Mouse (Mus musculus): ENCODE data around the gene Pxn. TPM values are rescaled to one million over a fixed set of nuclear protein-coding genes. Genes with fewer than 3 reads are reported as not detected.

Pxn gene
- polyA plus RNA-seq, 1 experiment, result 194 TPM

DNA sequence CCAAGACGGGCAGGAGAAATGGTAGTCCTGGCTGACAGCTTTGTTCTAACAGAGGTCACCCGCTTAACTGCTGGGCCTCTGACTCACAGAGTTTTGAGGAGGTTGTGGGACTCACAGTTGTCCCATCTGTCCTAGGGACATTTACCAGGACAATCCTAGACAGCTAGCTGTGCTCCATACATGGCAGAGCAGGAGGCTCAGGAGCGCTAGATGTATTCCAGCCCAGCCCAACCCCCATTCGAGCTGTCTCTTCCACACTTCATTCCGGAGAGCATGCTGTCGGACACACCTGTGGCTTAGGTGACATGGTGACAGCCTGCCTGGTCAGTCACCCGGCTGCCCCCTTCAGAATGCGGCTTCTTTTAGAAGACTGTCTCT, 22.9 kb downstream of the Pxn start:
- WGBS, result 11% methylated on average over 8 of the region's 8 CpGs
- H3K4me3 ChIP-seq (replicated peaks; ENCODE audit: insufficient read depth, low read depth, low read length), result peak overlapping the region; percentile 16
- H3K27me3 ChIP-seq (ENCODE audit: control insufficient read depth, insufficient read depth, low read length), result no peaks in the 10 kb centered on the region
- H3K27ac ChIP-seq (ENCODE audit: insufficient read depth, low read length), result peak overlapping the region; percentile 88
- TF ChIP-seq POLR2A (IDR thresholded peaks at IDR 0.05; ENCODE audit: borderline replicate concordance, insufficient read depth, low read length) (no peak), CTCF (IDR thresholded peaks at IDR 0.05; ENCODE audit: borderline replicate concordance, insufficient read depth, low read depth, low read length) (no peak)
- H3K4me1 ChIP-seq (ENCODE audit: control insufficient read depth, insufficient read depth, low read length), result peaks cover 93% of the 10 kb centered on the region
- peak; percentile 53 to 55 for DNase-seq

DNA sequence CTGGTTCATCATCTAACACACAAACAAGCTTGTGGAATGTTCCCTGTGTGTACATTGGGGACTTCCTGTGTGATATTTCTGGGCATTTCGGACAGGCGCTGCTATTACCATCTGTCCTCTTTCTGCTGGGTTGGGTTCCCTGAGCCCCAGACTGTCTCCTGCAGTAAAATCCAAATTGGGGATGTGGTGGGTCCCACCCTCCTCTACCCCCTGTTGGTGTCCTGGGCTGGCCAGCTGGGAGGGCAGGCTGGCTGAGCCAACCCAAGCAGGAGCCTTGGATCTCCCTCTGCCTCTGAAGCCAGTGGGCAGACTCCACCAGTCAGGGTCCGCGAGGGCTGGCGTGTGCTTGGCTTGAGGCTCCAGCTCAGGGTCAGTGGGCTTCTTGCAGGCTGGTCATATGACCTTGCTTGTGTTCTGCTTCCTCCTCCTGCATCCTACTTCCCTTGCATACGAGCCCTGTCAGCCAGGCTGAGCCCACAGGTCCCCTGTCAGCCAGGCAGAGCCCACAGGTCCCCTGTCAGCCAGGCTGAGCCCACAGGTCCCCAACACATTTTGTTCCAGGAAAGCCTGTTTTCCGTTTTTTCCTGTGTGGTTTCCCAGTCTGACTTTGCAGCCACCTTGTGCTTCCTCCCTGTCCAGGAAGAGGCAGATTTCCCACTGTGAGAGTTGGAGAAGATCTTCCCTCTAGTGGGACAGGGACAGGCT, 23.4 kb downstream of the Pxn start:
- peaks cover 94% of the 10 kb centered on the region for H3K4me1 ChIP-seq (ENCODE audit: control insufficient read depth, insufficient read depth, low read length)
- TF ChIP-seq POLR2A (IDR thresholded peaks at IDR 0.05; ENCODE audit: borderline replicate concordance, insufficient read depth, low read length) (0 out of 2 replicates have a peak, but pooled peaks have one; percentile 13), CTCF (IDR thresholded peaks at IDR 0.05; ENCODE audit: borderline replicate concordance, insufficient read depth, low read depth, low read length) (no peak)
- WGBS, result 7% methylated on average over 7 of the region's 7 CpGs
- H3K4me3 ChIP-seq (replicated peaks; ENCODE audit: insufficient read depth, low read depth, low read length), result peak overlapping the region; percentile 16
- H3K27ac ChIP-seq (ENCODE audit: insufficient read depth, low read length), result peak overlapping the region; percentile 88
- no peaks in the 10 kb centered on the region for H3K27me3 ChIP-seq (ENCODE audit: control insufficient read depth, insufficient read depth, low read length)
- peak; percentile 65 to 67 for DNase-seq

DNA sequence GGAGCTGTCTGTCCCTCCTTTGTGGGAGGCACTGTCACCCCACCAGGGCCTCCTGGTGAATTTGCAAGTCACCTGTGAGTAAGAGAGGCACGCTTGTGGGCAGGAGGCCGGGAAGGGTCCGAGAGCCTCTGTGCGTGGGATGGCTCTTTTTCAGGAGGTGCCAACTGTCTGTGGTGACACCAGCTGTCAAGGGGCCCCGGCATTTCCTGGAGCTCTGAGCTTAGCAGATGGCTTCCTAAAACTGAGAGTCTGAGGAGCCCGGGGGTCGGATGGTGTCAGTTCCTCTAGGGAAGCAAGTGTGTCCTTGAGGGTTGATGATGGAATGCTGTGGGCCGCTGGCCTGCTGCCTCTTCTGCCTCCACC, 24.0 kb downstream of the Pxn start:
- Histone ChIP-seq H3K4me3 (replicated peaks; ENCODE audit: insufficient read depth, low read depth, low read length) (no peak overlapping the region), H3K27me3 (ENCODE audit: control insufficient read depth, insufficient read depth, low read length) (no peaks in the 10 kb centered on the region), H3K27ac (ENCODE audit: insufficient read depth, low read length) (peak overlapping the region; percentile 88), H3K4me1 (ENCODE audit: control insufficient read depth, insufficient read depth, low read length) (peaks cover 94% of the 10 kb centered on the region)
- no peak for TF ChIP-seq CTCF (IDR thresholded peaks at IDR 0.05; ENCODE audit: borderline replicate concordance, insufficient read depth, low read depth, low read length)
- TF ChIP-seq POLR2A (IDR thresholded peaks at IDR 0.05; ENCODE audit: borderline replicate concordance, insufficient read depth, low read length), result no peak
- 4% methylated on average over 8 of the region's 8 CpGs for WGBS
- DNase-seq, result peak; percentile 95 to 96

DNA sequence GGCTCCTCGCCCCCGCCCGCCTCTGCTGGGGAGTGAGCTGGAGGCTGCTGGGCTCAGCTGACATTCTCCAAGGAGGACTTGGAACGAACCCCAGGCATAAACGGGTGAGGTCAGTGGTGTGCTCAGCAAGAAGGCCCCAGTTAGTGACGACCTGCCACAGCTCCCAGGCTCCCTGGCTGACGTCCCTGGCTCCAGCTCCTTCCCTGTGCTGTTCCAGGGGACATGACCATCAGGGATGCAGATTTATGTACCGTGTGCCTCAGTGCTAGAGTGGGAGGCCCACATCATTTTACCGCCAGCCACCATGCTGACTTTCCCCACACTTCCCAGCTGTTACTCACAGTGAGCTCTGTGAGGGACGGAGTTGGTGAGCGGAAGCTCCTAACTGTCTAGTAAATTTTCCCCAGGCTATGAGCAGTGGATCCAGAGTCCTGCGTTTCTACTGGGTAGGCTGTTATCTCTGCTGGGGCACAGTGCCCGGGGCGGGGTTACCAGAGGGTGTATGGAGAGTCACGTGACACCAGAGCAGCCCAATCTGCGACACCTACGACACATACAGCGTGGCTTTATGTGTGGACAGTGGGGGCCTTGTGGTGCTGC, 25.3 kb downstream of the Pxn start:
- Histone ChIP-seq H3K4me3 (replicated peaks; ENCODE audit: insufficient read depth, low read depth, low read length) (peak overlapping the region; percentile 7), H3K27me3 (ENCODE audit: control insufficient read depth, insufficient read depth, low read length) (no peaks in the 10 kb centered on the region), H3K4me1 (ENCODE audit: control insufficient read depth, insufficient read depth, low read length) (peaks cover 87% of the 10 kb centered on the region), H3K27ac (ENCODE audit: insufficient read depth, low read length) (peak overlapping the region; percentile 88)
- TF ChIP-seq CTCF (IDR thresholded peaks at IDR 0.05; ENCODE audit: borderline replicate concordance, insufficient read depth, low read depth, low read length), result no peak
- peak; percentile 82 to 90 for DNase-seq
- 3% methylated on average over 18 of the region's 18 CpGs for WGBS

DNA sequence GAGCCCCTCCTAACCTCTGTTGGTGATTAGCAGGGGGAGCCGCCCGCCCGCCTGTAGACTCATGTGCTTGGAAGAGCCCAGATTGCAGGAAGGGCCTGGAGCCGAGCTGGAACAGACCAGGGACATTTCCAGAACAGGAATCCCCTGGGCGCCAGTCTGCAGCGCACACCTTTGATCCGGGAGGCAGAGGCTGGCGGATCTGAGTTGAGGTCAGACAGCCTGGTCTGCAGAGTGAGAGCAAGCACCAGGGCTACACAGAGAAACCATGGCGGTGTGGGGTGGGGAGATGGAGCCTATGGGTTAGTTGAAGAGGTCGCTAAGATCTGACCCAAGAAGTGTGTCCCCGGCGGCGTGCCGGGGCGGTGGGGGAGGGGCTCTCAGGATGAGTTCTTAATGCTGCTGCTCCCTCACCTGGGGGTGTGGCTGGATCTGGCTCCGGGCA, 27.8 kb downstream of the Pxn start:
- peaks cover 79% of the 10 kb centered on the region for H3K4me1 ChIP-seq (ENCODE audit: control insufficient read depth, insufficient read depth, low read length)

DNA sequence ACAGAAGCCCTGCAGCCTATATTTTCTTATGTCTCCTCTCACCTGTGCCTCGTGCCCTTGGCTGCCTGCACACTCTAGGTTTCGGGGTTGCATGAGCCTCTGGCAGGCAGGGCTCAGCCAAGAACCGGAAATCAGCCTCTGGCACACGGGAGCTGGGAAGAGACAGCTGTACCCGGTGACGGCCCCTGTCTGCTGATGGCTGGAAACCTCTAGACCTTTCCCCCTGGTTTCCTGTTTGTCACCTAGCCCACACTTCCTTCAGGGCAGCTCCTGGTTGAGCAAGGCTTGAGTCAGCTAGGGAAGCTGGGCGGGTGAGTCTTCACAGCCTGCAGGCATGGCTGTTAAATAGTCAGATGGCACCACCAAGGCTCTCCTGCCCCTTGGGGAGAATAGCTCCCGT, 28.4 kb downstream of the Pxn start:
- H3K4me3 ChIP-seq (replicated peaks; ENCODE audit: insufficient read depth, low read depth, low read length), result no peak overlapping the region
- peak in 1 of 2 experiments; percentile 42 for DNase-seq
- H3K4me1 ChIP-seq (ENCODE audit: control insufficient read depth, insufficient read depth, low read length), result peaks cover 74% of the 10 kb centered on the region
- H3K27ac ChIP-seq (ENCODE audit: insufficient read depth, low read length), result no peak overlapping the region
- 25% methylated on average over 8 of the region's 8 CpGs for WGBS
- H3K27me3 ChIP-seq (ENCODE audit: control insufficient read depth, insufficient read depth, low read length), result no peaks in the 10 kb centered on the region
- TF ChIP-seq CTCF (IDR thresholded peaks at IDR 0.05; ENCODE audit: borderline replicate concordance, insufficient read depth, low read depth, low read length), result no peak
- TF ChIP-seq POLR2A (IDR thresholded peaks at IDR 0.05; ENCODE audit: borderline replicate concordance, insufficient read depth, low read length), result no peak

More for the DNA sequence above, 27.8 kb downstream of the Pxn start:
- no peak overlapping the region for H3K27ac ChIP-seq (ENCODE audit: insufficient read depth, low read length)
- 28% methylated on average over 16 of the region's 16 CpGs for WGBS
- no peaks in the 10 kb centered on the region for H3K27me3 ChIP-seq (ENCODE audit: control insufficient read depth, insufficient read depth, low read length)
- no peak overlapping the region for H3K4me3 ChIP-seq (replicated peaks; ENCODE audit: insufficient read depth, low read depth, low read length)
- DNase-seq, result no peak
- TF ChIP-seq CTCF (IDR thresholded peaks at IDR 0.05; ENCODE audit: borderline replicate concordance, insufficient read depth, low read depth, low read length) (no peak), POLR2A (IDR thresholded peaks at IDR 0.05; ENCODE audit: borderline replicate concordance, insufficient read depth, low read length) (no peak)

DNA sequence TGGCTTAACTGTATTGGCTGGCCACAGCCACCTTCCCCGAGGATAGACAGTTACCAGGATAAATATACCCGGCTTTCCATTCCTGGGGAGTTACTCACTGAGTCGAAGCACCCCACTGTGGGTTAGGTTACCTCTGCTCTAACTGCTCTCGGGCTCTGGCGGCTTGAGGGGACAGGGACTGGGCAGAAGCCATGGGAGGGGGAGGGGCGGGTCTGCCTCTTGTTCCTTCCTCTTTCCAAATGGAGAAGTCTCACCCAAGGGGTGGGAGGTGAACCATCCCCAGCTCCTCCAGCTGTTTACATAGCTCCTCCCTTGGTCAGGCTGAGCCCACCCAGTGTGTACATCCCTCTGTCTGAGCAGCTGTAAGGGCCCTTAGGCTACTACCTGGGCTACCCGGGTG, 29.2 kb downstream of the Pxn start:
- WGBS, result 49% methylated on average over 7 of the region's 7 CpGs
- no peak overlapping the region for H3K27ac ChIP-seq (ENCODE audit: insufficient read depth, low read length)
- TF ChIP-seq POLR2A (IDR thresholded peaks at IDR 0.05; ENCODE audit: borderline replicate concordance, insufficient read depth, low read length) (no peak), CTCF (IDR thresholded peaks at IDR 0.05; ENCODE audit: borderline replicate concordance, insufficient read depth, low read depth, low read length) (no peak)
- H3K4me1 ChIP-seq (ENCODE audit: control insufficient read depth, insufficient read depth, low read length), result peaks cover 71% of the 10 kb centered on the region
- H3K4me3 ChIP-seq (replicated peaks; ENCODE audit: insufficient read depth, low read depth, low read length), result no peak overlapping the region
- H3K27me3 ChIP-seq (ENCODE audit: control insufficient read depth, insufficient read depth, low read length), result no peaks in the 10 kb centered on the region
- no peak for DNase-seq

All from cerebellum, adult 2 months (tissue).